Mouse (Mus musculus) frontal cortex, adult 2 months (tissue): Measurements from ENCODE around the gene Vmn1r83. TPM values are rescaled to one million over a fixed set of nuclear protein-coding genes. Genes with fewer than 3 reads are reported as not detected.

Experiments used
- DNase-seq, 2 experiments: peaks; one replicate each; pipeline ENCODE4 v3.0.0; 2022; ENCODE audit warnings: low spot score in 1 of 2; ENCODE audit errors: extremely low spot score in 1 of 2
- polyA plus RNA-seq: library from polyadenylated mRNA; depleted of rRNA; stranded (reverse); fragments of >200 nt; gene quantifications from 2 replicates; pipeline ENCODE4 v1.2.3, GENCODE M21; 2012; rRNA removed

Gene Vmn1r83
- not detected in 2 replicates for polyA plus RNA-seq

DNA sequence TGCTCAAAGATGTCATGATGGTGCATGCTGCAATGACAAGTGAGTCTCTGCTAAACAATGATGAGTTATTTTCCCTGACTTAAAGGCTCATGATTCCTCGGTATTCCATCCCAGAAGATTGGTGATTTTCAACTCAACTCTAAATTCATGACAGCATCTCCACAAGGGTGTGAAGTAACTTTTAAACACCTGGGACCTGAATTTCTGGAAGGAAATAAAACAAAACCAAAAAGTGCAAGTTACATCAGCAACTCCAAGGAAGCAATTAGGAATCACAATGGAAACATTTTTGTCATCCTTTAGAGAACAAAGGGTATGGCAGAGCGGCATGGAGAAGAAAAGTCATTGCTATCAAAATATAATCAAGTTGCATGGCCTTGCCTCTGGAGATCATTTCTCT, at the start of gene Vmn1r83:
Gene Vmn1r83, minus strand, starts transcription at position 101 of the 400 bp plus-strand sequence.
- no peak for DNase-seq

DNA sequence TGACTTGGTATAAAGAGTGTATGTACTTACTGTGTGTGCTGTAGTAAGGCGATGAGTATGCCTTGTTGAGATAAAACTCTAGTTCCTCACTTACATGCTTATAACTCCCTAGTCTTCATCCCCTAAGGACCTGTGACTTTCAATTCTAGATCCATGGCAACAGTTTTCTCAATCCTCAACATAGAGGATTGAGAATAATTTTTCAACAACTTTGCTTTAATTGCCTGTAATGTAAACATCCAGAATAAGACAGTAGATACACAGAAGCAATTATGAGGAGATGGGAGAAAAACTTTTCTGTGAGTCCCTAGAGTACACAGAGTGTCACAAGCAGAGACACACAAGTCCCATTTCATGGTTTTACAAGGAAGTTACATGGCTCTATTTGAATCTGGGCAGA, 39.9 kb upstream of the Vmn1r83 start, which contains the start of gene Vmn1r84:
Gene Vmn1r84, minus strand, starts transcription at position 101 of the 400 bp plus-strand sequence.
- DNase-seq, result no peak

DNA sequence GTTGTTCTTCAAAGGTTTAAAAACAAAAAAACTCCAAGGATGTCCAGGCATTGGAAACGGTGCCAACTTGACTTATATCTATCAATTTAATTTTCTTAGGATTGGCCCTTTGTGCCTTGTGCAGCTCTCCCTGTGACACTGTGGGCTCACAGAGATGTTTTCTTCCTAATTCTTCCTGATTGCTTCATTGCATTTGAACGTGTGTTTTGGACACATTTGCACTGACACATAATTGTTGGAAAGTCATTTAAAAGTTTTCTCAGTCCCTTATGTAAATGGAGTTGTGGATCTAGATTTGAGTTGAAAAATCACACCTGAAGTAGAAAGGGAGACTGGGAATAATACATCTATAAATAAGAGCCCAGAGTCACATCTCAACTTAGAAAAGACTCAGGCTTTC, 29.2 kb downstream of the Vmn1r83 start, which contains the start of gene Vmn1r82:
Gene Vmn1r82, plus strand, starts transcription at position 301 of the 400 bp plus-strand sequence.
- no peak for DNase-seq

Other genes with a start within 250 kb of the Vmn1r83 start
- gene Vmn1r78, start 179.2 kb downstream of the Vmn1r83 start, polyA plus RNA-seq, result not detected in 2 replicates
- gene Vmn1r79, start 158.2 kb downstream of the Vmn1r83 start, polyA plus RNA-seq, result not detected in 2 replicates
- not detected in 2 replicates for gene Vmn1r80, start 140.2 kb downstream of the Vmn1r83 start, polyA plus RNA-seq
- gene Vmn1r81, start 61.2 kb downstream of the Vmn1r83 start, polyA plus RNA-seq, result not detected in 2 replicates
- not detected in 2 replicates for gene Vmn1r82, start 29.1 kb downstream of the Vmn1r83 start, polyA plus RNA-seq
- not detected in 2 replicates for gene Vmn1r84, start 39.8 kb upstream of the Vmn1r83 start, polyA plus RNA-seq
- 2.8 and 3.7 TPM in 2 replicates for gene Zfp551, start 93.3 kb upstream of the Vmn1r83 start, polyA plus RNA-seq
- gene Zfp606, start 148.8 kb upstream of the Vmn1r83 start, polyA plus RNA-seq, result 8.6 and 9.4 TPM in 2 replicates
- not detected in 2 replicates for gene 2900092C05Rik, start 183.0 kb upstream of the Vmn1r83 start, polyA plus RNA-seq